Mouse (Mus musculus): ENCODE data around the gene Psmd13. TPM values are rescaled to one million over a fixed set of nuclear protein-coding genes. Genes with fewer than 3 reads are reported as not detected.

Psmd13 gene
- polyA plus RNA-seq, 1 experiment from 2014 or later = 279 TPM

GRCm38 (mm10) chr7:140914031-140914690, 32.4 kb downstream of the Psmd13 start:
- Histone ChIP-seq H3K27me3 (peaks cover 18% of the 10 kb centered on the region), H3K4me1 (peaks cover 1% of the 10 kb centered on the region; the same call in 1 of the 2 replicates), H3K9me3 (no peaks in the 10 kb centered on the region), H3K4me3 (no peak overlapping the region), H3K4me2 (replicated peaks) (no peak overlapping the region), H3K36me3 (no peaks in the 10 kb centered on the region), H3K27ac (replicated peaks) (no peak overlapping the region), H3K9ac (replicated peaks) (no peak overlapping the region)
- no peak for ATAC-seq (ENCODE audit: low FRiP score, low read depth)
- 85% methylated on average over 8 of the region's 8 CpGs for WGBS

GRCm38 (mm10) chr7:140919911-140920310, 38.1 kb downstream of the Psmd13 start:
- Histone ChIP-seq H3K27me3 (peaks cover 66% of the 10 kb centered on the region), H3K9me3 (no peaks in the 10 kb centered on the region), H3K27ac (replicated peaks) (no peak overlapping the region), H3K4me3 (no peak overlapping the region), H3K4me1 (peaks cover 21% of the 10 kb centered on the region), H3K9ac (replicated peaks) (no peak overlapping the region), H3K36me3 (no peaks in the 10 kb centered on the region), H3K4me2 (replicated peaks) (no peak overlapping the region)
- 80% methylated on average over 4 of the region's 4 CpGs for WGBS
- ATAC-seq (ENCODE audit: low FRiP score, low read depth) = no peak

GRCm38 (mm10) chr7:140920418-140921029, 38.8 kb downstream of the Psmd13 start, which contains the start of gene Nlrp6:
Nlrp6 (plus strand) TSS chr7:140920902.
- Histone ChIP-seq H3K4me1 (peaks cover 21% of the 10 kb centered on the region), H3K27me3 (peaks cover 72% of the 10 kb centered on the region), H3K36me3 (no peaks in the 10 kb centered on the region), H3K27ac (replicated peaks) (no peak within 1 kb of the TSS), H3K9me3 (no peaks in the 10 kb centered on the region), H3K9ac (replicated peaks) (no peak within 1 kb of the TSS), H3K4me3 (0 out of 2 replicates have a peak within 1 kb of the TSS, but pooled peaks have one; percentile 45), H3K4me2 (replicated peaks) (no peak within 1 kb of the TSS)
- ATAC-seq (ENCODE audit: low FRiP score, low read depth) = no peak
- 75% methylated on average over 8 of the region's 8 CpGs for WGBS

GRCm38 (mm10) chr7:140921225-140921975, 39.6 kb downstream of the Psmd13 start:
- no peak overlapping the region for H3K9ac ChIP-seq (replicated peaks)
- H3K4me3 ChIP-seq = peak overlapping the region; percentile 45; the same call in 1 of the 2 replicates
- no peak overlapping the region; the same call in 1 of the 2 replicates for H3K4me2 ChIP-seq (replicated peaks)
- H3K4me1 ChIP-seq = peaks cover 21% of the 10 kb centered on the region
- H3K36me3 ChIP-seq = no peaks in the 10 kb centered on the region
- H3K27me3 ChIP-seq = peaks cover 76% of the 10 kb centered on the region
- no peak overlapping the region for H3K27ac ChIP-seq (replicated peaks)
- no peaks in the 10 kb centered on the region for H3K9me3 ChIP-seq
- 31% methylated on average over 22 of the region's 22 CpGs for WGBS
- no peak for ATAC-seq (ENCODE audit: low FRiP score, low read depth)

GRCm38 (mm10) chr7:140922398-140923069, 40.8 kb downstream of the Psmd13 start:
- Histone ChIP-seq H3K4me2 (replicated peaks) (peak overlapping the region; percentile 82), H3K4me1 (peaks cover 21% of the 10 kb centered on the region), H3K9me3 (no peaks in the 10 kb centered on the region), H3K9ac (replicated peaks) (no peak overlapping the region; the same call in 1 of the 2 replicates), H3K36me3 (no peaks in the 10 kb centered on the region), H3K4me3 (peak overlapping the region; percentile 45), H3K27me3 (peaks cover 76% of the 10 kb centered on the region), H3K27ac (replicated peaks) (no peak overlapping the region)
- WGBS = under 1% methylated on average over 49 of the region's 49 CpGs
- no peak for ATAC-seq (ENCODE audit: low FRiP score, low read depth)

- Histone ChIP-seq H3K4me3 (peak overlapping the region; percentile 45), H3K27ac (replicated peaks) (no peak overlapping the region), H3K9ac (replicated peaks) (no peak overlapping the region; the same call in 1 of the 2 replicates), H3K9me3 (no peaks in the 10 kb centered on the region), H3K27me3 (peaks cover 74% of the 10 kb centered on the region), H3K36me3 (no peaks in the 10 kb centered on the region), H3K4me1 (peaks cover 21% of the 10 kb centered on the region), H3K4me2 (replicated peaks) (peak overlapping the region; percentile 82)
- 17% methylated on average over 30 of the region's 30 CpGs for WGBS
- no peak for ATAC-seq (ENCODE audit: low FRiP score, low read depth)
These were observed 41.5 kb downstream of the Psmd13 start for GRCm38 (mm10) chr7:140923070-140923775.

- Histone ChIP-seq H3K27me3 (peaks cover 38% of the 10 kb centered on the region), H3K9me3 (no peaks in the 10 kb centered on the region), H3K36me3 (no peaks in the 10 kb centered on the region), H3K4me3 (no peak overlapping the region), H3K4me2 (replicated peaks) (no peak overlapping the region), H3K4me1 (peaks cover 14% of the 10 kb centered on the region), H3K9ac (replicated peaks) (no peak overlapping the region), H3K27ac (replicated peaks) (no peak overlapping the region)
- no peak for ATAC-seq (ENCODE audit: low FRiP score, low read depth)
- 89% methylated on average over 6 of the region's 6 CpGs for WGBS
These were observed 45.4 kb downstream of the Psmd13 start for GRCm38 (mm10) chr7:140927181-140927580.

GRCm38 (mm10) chr7:140938436-140938835, 56.7 kb downstream of the Psmd13 start:
- no peak for ATAC-seq (ENCODE audit: low FRiP score, low read depth)
- Histone ChIP-seq H3K9me3 (no peaks in the 10 kb centered on the region), H3K27ac (replicated peaks) (no peak overlapping the region), H3K36me3 (no peaks in the 10 kb centered on the region), H3K4me1 (peaks cover 17% of the 10 kb centered on the region), H3K9ac (replicated peaks) (no peak overlapping the region), H3K4me3 (no peak overlapping the region), H3K27me3 (0 out of 2 replicates have a peak, but pooled peaks cover 4% of the 10 kb centered on the region), H3K4me2 (replicated peaks) (no peak overlapping the region)
- 44% methylated on average over 3 of the region's 3 CpGs for WGBS

GRCm38 (mm10) chr7:140938896-140939295, 57.1 kb downstream of the Psmd13 start:
- H3K4me3 ChIP-seq = no peak overlapping the region
- no peaks in the 10 kb centered on the region for H3K36me3 ChIP-seq
- ATAC-seq (ENCODE audit: low FRiP score, low read depth) = no peak
- H3K27ac ChIP-seq (replicated peaks) = no peak overlapping the region
- H3K9me3 ChIP-seq = no peaks in the 10 kb centered on the region
- no peak overlapping the region for H3K4me2 ChIP-seq (replicated peaks)
- 0 out of 2 replicates have a peak, but pooled peaks cover 4% of the 10 kb centered on the region for H3K27me3 ChIP-seq
- H3K4me1 ChIP-seq = peaks cover 17% of the 10 kb centered on the region
- no peak overlapping the region for H3K9ac ChIP-seq (replicated peaks)
- WGBS = 21% methylated on average over 2 of the region's 2 CpGs

GRCm38 (mm10) chr7:140939669-140940171, 58.0 kb downstream of the Psmd13 start:
- Histone ChIP-seq H3K36me3 (no peaks in the 10 kb centered on the region), H3K4me2 (replicated peaks) (no peak overlapping the region; the same call in 1 of the 2 replicates), H3K4me1 (peaks cover 17% of the 10 kb centered on the region), H3K4me3 (no peak overlapping the region), H3K27ac (replicated peaks) (no peak overlapping the region), H3K9me3 (no peaks in the 10 kb centered on the region), H3K27me3 (0 out of 2 replicates have a peak, but pooled peaks cover 4% of the 10 kb centered on the region), H3K9ac (replicated peaks) (no peak overlapping the region)
- no peak for ATAC-seq (ENCODE audit: low FRiP score, low read depth)
- WGBS = 7% methylated on average over 7 of the region's 8 CpGs

Measured in midbrain, embryonic 12.5 days (tissue).